26 mouse cellular contexts compared by ENCODE assay signal in genomic region chr8:119964859-119965258, GRCm38 (mm10). TPM values are rescaled to one million over a fixed set of nuclear protein-coding genes. Genes with fewer than 3 reads are reported as not detected.
"Had no signal": no experiment of that assay in that cellular context is flagged by ENCODE, and none has a peak within 500 bp of the region (broad histone marks: within the 10 kb centered on the region; RNA-seq: fewer than 3 reads in every experiment).

No protein-coding gene starts in this region.

- H3K4me1 ChIP-seq: lung, embryonic 15.5 days; megakaryocyte, embryonic 14.5 days; stomach, embryonic 15.5 days had no signal

- H3K4me2 ChIP-seq: lung, embryonic 15.5 days; midbrain, embryonic 11.5 days; midbrain, embryonic 13.5 days; midbrain, embryonic 15.5 days; neural tube, embryonic 13.5 days; neural tube, embryonic 15.5 days; stomach, embryonic 15.5 days had no signal

- H3K9ac ChIP-seq: liver, postnatal 0 days; lung, embryonic 15.5 days; midbrain, embryonic 13.5 days; midbrain, embryonic 15.5 days; neural tube, embryonic 13.5 days; neural tube, embryonic 15.5 days; stomach, embryonic 15.5 days had no signal

- H3K9me3 ChIP-seq: lung, embryonic 15.5 days; midbrain, embryonic 15.5 days; neural tube, embryonic 13.5 days; neural tube, embryonic 15.5 days; stomach, embryonic 15.5 days had no signal

- H3K27ac ChIP-seq: lung, embryonic 15.5 days; macrophage; midbrain, embryonic 13.5 days; midbrain, embryonic 15.5 days; neural tube, embryonic 13.5 days; neural tube, embryonic 15.5 days; stomach, embryonic 15.5 days; stomach, postnatal 0 days had no signal

- DNase-seq: liver, postnatal 0 days; lung, adult 2 months; lung, postnatal 14 days; lung, postnatal 36 days; retina, postnatal 1 day; right cerebral cortex, adult 18-20 months; right cerebral cortex, postnatal 25 days; right cerebral cortex, postnatal 4 days; spleen, adult 18-20 months; thymus, adult 2 months; thymus, postnatal 25 days; thymus, postnatal 4 days had no signal

- H3K36me3 ChIP-seq: lung, embryonic 15.5 days; midbrain, embryonic 13.5 days; midbrain, embryonic 15.5 days; neural tube, embryonic 13.5 days; neural tube, embryonic 15.5 days; stomach, embryonic 15.5 days had no signal

- H3K4me3 ChIP-seq: lung, embryonic 15.5 days; megakaryocyte, embryonic 14.5 days; midbrain, embryonic 13.5 days; midbrain, embryonic 15.5 days; neural tube, embryonic 13.5 days; neural tube, embryonic 15.5 days; stomach, embryonic 15.5 days had no signal

- H3K27me3 ChIP-seq: lung, embryonic 15.5 days; midbrain, embryonic 13.5 days; midbrain, embryonic 15.5 days; neural tube, embryonic 13.5 days; neural tube, embryonic 15.5 days; stomach, embryonic 15.5 days had no signal

- ATAC-seq: liver, postnatal 0 days; lung, postnatal 0 days; midbrain, embryonic 13.5 days; midbrain, embryonic 15.5 days had no signal

RNA-seq across cellular contexts. Expression of gene Crispld2, which starts 27.4 kb away (rescaled TPM):
- total RNA-seq: monocyte, adult 5-6 weeks had no signal

RNA-seq across cellular contexts. Expression of gene Gm20388, which starts 54.2 kb away (rescaled TPM):
- polyA plus RNA-seq: liver, postnatal 0 days; lung, postnatal 0 days; midbrain, embryonic 11.5 days; midbrain, postnatal 0 days; neural tube, embryonic 11.5 days; neural tube, embryonic 15.5 days; stomach, embryonic 15.5 days; stomach, postnatal 0 days had no signal
